Mouse (Mus musculus) retina, adult 2 months (tissue): ENCODE measurements at regions not wholly inside any gene's neighbourhood (a gene's known extent, or its start where the extent isn't known, plus 50 kb on each side); places are given as distances from the start of the nearest gene placed in this dataset.

Experiments used
- DNase-seq: peaks from one replicate; pipeline ENCODE4 v3.0.0-alpha.2; 2012; ENCODE audit warnings: low read depth, low spot score

- no peak for DNase-seq
Measured at GRCm38 (mm10) chr13:110784162-110784785, 389.4 kb downstream of the Plk2 start.

GRCm38 (mm10) chr13:110784822-110785221, 390.0 kb downstream of the Plk2 start:
- DNase-seq, result no peak

GRCm38 (mm10) chr13:110798313-110798712, 403.5 kb downstream of the Plk2 start:
- DNase-seq, result no peak

GRCm38 (mm10) chr13:110802841-110803240, 408.0 kb downstream of the Plk2 start:
- no peak for DNase-seq

DNA sequence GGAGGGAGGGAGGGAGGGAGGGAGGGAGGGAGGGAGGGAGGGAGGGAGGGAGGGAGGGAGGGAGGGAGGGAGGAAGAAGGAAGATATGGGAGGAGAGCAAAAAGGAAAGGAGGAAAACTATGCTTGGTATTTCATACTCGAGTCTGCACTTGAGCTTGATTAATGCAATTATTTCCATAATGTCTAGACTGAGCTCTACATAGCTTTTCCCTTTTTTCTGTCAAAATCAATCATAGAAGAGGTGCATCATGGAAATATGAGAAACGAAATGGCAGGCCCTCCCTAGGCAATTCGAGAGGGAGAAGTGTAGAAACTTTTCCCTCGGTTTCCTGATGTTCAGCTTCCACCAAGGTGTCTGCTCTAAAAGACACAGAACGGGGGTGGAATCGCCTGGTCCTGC, 417.6 kb downstream of the Plk2 start:
- DNase-seq, result no peak

- DNase-seq, result no peak
Measured at GRCm38 (mm10) chr13:110814066-110814465, 419.2 kb downstream of the Plk2 start.

GRCm38 (mm10) chr13:110819301-110819862, 424.5 kb downstream of the Plk2 start:
- no peak for DNase-seq

DNA sequence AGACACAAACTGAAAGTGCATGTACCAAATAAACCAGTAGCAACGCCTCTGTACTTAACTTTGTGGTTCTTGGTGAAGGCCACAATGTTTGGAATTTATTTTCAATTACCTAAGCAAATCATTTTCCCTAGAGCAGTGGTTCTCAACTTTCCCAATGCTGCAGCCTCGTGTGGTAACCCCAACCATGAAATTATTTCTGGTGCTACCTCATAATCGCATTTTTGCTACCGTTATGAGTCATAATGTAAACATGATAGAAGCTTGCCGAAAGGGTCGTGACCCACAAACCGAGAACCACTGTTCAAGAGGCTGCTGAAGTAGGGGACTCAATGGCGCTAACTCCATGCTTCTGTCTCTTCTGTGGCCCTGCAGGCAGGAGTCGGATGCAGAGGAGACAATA, 429.9 kb upstream of the Actbl2 start:
- DNase-seq, result no peak

GRCm38 (mm10) chr13:110832442-110832841, 422.4 kb upstream of the Actbl2 start:
- no peak for DNase-seq

DNA sequence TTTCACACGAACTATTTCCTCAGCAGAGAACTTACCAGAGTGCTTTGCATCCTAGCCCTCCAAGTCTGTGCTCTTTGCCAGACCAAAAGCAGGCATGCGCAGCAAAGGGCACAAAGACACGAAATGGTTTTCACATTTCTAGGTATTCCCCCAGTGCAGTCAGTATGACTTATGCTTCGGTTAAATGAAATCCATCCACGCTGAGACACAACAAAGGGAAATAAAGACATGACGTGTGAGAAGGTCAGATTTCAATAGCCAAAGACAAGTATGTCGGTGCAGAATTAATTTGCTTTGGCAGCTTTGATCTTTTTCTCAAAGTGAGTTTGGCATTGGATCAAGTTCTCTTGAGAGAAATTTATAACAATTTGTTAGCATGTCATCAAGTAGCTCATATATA, 417.9 kb upstream of the Actbl2 start:
- no peak for DNase-seq

DNA sequence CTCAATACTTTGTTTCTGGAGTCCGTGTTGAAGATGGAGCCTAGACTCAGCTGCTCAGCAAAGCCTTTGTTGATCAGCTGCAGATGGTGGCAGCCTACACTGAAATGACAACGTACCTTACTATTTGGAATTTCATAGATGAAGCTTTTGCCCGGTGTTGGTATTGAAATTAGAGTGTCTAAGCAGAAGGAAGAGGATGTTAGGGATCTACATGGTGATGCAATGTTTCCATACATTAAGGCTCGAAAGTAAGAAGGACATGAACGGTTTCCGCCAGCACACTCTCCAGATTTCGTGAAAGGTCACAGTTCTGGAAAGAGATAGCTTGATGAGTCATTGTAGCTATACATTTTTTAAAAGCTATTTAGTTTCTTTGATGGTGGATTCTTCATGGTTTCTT, 412.9 kb upstream of the Actbl2 start:
- DNase-seq, result no peak

GRCm38 (mm10) chr13:110845695-110846094, 409.1 kb upstream of the Actbl2 start:
- no peak for DNase-seq

- no peak for DNase-seq
Measured at GRCm38 (mm10) chr13:110852996-110853727, 401.7 kb upstream of the Actbl2 start.

- DNase-seq, result no peak
Measured at GRCm38 (mm10) chr13:110854213-110854612, 400.6 kb upstream of the Actbl2 start.

DNA sequence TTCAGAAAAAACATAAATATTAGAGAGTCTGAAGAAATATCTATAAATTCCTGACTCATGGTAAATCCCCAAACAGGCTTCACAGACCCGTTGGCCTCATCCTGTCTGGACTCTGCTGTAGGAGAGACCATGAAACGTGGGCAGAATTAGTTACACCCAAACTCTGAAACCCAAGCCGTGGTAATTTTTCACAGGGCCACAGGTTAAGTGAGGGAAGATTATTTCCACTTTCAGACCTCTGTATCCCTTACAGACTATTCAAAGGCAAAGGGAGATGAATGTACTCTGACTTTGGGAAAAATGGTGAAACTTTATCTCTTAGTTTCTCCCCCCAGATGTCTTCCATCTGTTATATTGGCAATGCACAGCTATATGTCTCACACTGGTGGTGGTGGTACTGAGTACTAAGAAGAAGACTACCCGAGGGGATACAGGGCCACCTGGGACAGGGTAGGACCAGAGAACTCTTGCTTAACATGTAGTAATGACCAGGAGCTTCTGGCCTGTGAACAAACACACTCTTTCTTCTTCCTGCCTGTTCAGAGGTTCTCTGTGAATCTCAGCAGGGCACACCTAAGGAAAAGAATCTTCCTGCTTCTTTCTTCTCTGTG, 388.8 kb upstream of the Actbl2 start:
- no peak for DNase-seq

GRCm38 (mm10) chr13:110866713-110867112, 388.1 kb upstream of the Actbl2 start:
- no peak for DNase-seq

GRCm38 (mm10) chr13:110871125-110871775, 383.6 kb upstream of the Actbl2 start:
- no peak for DNase-seq

- no peak for DNase-seq
Measured at GRCm38 (mm10) chr13:110871776-110872135, 383.1 kb upstream of the Actbl2 start.

DNA sequence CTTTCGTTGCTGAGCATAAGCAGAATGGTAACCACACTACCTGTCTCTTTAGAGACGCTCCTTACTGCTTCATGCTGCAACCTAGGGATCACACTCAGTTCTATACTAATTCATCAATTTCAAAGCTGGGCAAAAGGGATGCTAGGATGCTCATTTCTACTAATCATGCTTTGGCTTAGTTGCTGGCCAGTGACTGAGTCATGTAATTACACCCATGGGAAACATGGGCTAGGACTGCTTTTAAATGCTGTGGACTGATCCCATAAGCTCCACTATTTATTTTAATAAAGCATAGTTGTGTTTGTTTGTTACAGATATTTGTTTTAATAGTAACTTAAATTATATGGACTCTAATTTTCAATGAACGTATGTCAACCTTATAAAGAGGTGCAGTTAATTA, 373.2 kb upstream of the Actbl2 start:
- no peak for DNase-seq

- no peak for DNase-seq
Measured at GRCm38 (mm10) chr13:110882173-110882572, 372.6 kb upstream of the Actbl2 start.

GRCm38 (mm10) chr13:110882661-110883172, 372.1 kb upstream of the Actbl2 start:
- no peak for DNase-seq

DNA sequence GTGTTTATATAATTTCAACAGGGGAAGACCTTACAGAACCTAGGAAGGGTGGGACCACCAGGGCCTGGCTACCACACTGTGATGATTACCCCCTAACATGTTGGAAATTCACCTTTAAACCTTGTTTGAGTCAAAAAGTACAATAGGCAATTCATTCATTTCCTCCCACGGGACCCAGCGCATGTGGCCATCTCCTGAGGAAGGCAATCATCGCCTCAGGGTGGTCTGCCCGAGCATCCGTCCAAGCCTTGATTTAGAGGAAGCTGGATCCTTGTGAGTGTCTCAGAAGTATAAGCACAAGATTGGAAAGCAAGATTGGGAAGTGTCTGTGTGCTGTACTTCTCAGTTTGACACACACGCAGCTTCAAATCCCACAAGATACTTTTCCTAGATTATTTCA, 360.9 kb upstream of the Actbl2 start:
- no peak for DNase-seq
